Mouse (Mus musculus) bone marrow macrophage, adult 2 months (primary cell): ENCODE measurements around the gene Actb. TPM values are rescaled to one million over a fixed set of nuclear protein-coding genes. Genes with fewer than 3 reads are reported as not detected.

Experiments used
- H3K27ac ChIP-seq: 2 replicates; pipeline ENCODE4 v1.5.1; 2012; ENCODE audit warnings: low read depth, low read length; ENCODE audit not compliant: insufficient read depth
- H3K4me1 ChIP-seq: 2 replicates; pipeline ENCODE4 v1.6.1; 2012; ENCODE audit warnings: low read length; ENCODE audit not compliant: control insufficient read depth, insufficient read depth
- H3K4me3 ChIP-seq: 2 replicates; pipeline ENCODE4 v1.5.1; 2012; ENCODE audit warnings: mild to moderate bottlenecking, low read length, moderate library complexity; ENCODE audit not compliant: insufficient read depth
- CTCF ChIP-seq: IDR thresholded peaks from 2 replicates; pipeline ENCODE4 v1.5.1; 2012; ENCODE audit warnings: low read depth, mild to moderate bottlenecking, low read length, moderate library complexity
- POLR2A ChIP-seq: IDR thresholded peaks from 2 replicates; pipeline ENCODE4 v1.6.1; 2012; ENCODE audit warnings: mild to moderate bottlenecking, low read depth, low read length, borderline replicate concordance
- polyA plus RNA-seq: library from polyadenylated mRNA; stranded (reverse); fragments of >200 nt; gene quantifications from 2 replicates; pipeline ENCODE4 v1.2.4, GENCODE M21; 2012; ENCODE audit not compliant: missing spikeins, insufficient read depth, insufficient read length

The Actb gene
- polyA plus RNA-seq, 1 experiment: 8,885 TPM

GRCm38 (mm10) chr5:142856408-142856807 is 50.1 kb downstream of the Actb start:
- no peaks in the 10 kb centered on the region for H3K4me1 ChIP-seq
- no peak overlapping the region for H3K27ac ChIP-seq
- TF ChIP-seq POLR2A: no peak
- TF ChIP-seq CTCF: no peak
- H3K4me3 ChIP-seq: no peak overlapping the region

GRCm38 (mm10) chr5:142854877-142855276 is 51.7 kb downstream of the Actb start:
- H3K4me1 ChIP-seq: no peaks in the 10 kb centered on the region

GRCm38 (mm10) chr5:142853585-142853984 is 53.0 kb downstream of the Actb start:
- H3K4me3 ChIP-seq: no peak overlapping the region
- TF ChIP-seq POLR2A: no peak
- TF ChIP-seq CTCF: no peak
- H3K27ac ChIP-seq: no peak overlapping the region
- H3K4me1 ChIP-seq: no peaks in the 10 kb centered on the region

More at GRCm38 (mm10) chr5:142854877-142855276, 51.7 kb downstream of the Actb start:
- Histone ChIP-seq H3K4me3 (no peak overlapping the region), H3K27ac (no peak overlapping the region)
- peak; percentile 91 for TF ChIP-seq CTCF
- no peak for TF ChIP-seq POLR2A

Other genes with a start within 250 kb of the Actb start
- not detected in 2 replicates for gene Slc29a4, start 214.2 kb downstream of the Actb start, polyA plus RNA-seq
- 57.3 and 64.5 TPM in 2 replicates for gene Tnrc18, start 89.1 kb downstream of the Actb start, polyA plus RNA-seq
- 9.0 and 12.5 TPM in 2 replicates for gene Fbxl18, start 11.3 kb downstream of the Actb start, polyA plus RNA-seq
- gene Fscn1, start 53.6 kb upstream of the Actb start, polyA plus RNA-seq: 2.4 and 3.2 TPM in 2 replicates
- gene Rnf216, start 206.2 kb upstream of the Actb start, polyA plus RNA-seq: 33.7 and 38.8 TPM in 2 replicates
- gene Olfr718-ps1, start 240.8 kb upstream of the Actb start, polyA plus RNA-seq: not detected in 2 replicates